Mouse (Mus musculus) kidney, embryonic 14.5 days (tissue): ENCODE data around the gene Cerk. TPM values are rescaled to one million over a fixed set of nuclear protein-coding genes. Genes with fewer than 3 reads are reported as not detected.
"Not testable (repeated sequence)": the region's sequence is repeated elsewhere in the genome, so short reads cannot be mapped to it uniquely, and the experiment has no call there.

ENCODE experiments used
- ATAC-seq: fragments of 200-750 bp; cut with Nextera tagmentation; 2 replicates; pipeline ENCODE4 v1.8.0; 2017; ENCODE audit warnings: moderate number of reproducible peaks, mild to moderate bottlenecking, moderate TSS enrichment, moderate library complexity; ENCODE audit not compliant: low FRiP score, low TSS enrichment
- H3K27ac ChIP-seq: fragments of 300-500 bp; sonication (generic); 2 replicates; pipeline ENCODE4 v1.5.1; 2014; ENCODE audit warnings: low read depth, mild to moderate bottlenecking, low read length, moderate library complexity, mixed read lengths
- H3K27me3 ChIP-seq: fragments of 300-500 bp; sonication (generic); 2 replicates; pipeline ENCODE4 v1.6.1; 2014; ENCODE audit warnings: mild to moderate bottlenecking, low read length; ENCODE audit not compliant: control insufficient read depth, insufficient read depth
- H3K36me3 ChIP-seq: fragments of 300-500 bp; sonication (generic); 2 replicates; pipeline ENCODE4 v1.6.1; 2014; ENCODE audit warnings: low read length, mixed read lengths; ENCODE audit not compliant: control insufficient read depth, insufficient read depth
- H3K4me1 ChIP-seq: fragments of 300-500 bp; sonication (generic); 2 replicates; pipeline ENCODE4 v1.6.1; 2014; ENCODE audit warnings: low read length, mixed read lengths; ENCODE audit not compliant: control insufficient read depth, insufficient read depth
- H3K4me2 ChIP-seq: fragments of 300-500 bp; sonication (generic); replicated peaks from 2 replicates; pipeline ENCODE4 v1.6.1; 2014; ENCODE audit warnings: low read depth, mild to moderate bottlenecking, low read length
- H3K4me3 ChIP-seq: fragments of 300-500 bp; sonication (generic); 2 replicates; pipeline ENCODE4 v1.5.1; 2014; ENCODE audit warnings: mild to moderate bottlenecking, low read length
- H3K9ac ChIP-seq: fragments of 300-500 bp; sonication (generic); 2 replicates; pipeline ENCODE4 v1.6.1; 2014; ENCODE audit warnings: low read depth, mild to moderate bottlenecking, low read length, moderate library complexity
- H3K9me3 ChIP-seq: fragments of 300-500 bp; sonication (generic); 2 replicates; pipeline ENCODE4 v1.6.1; 2016; ENCODE audit warnings: low read length; ENCODE audit not compliant: control insufficient read depth
- WGBS: fragments of 180-500 bp; shearing (Covaris S2); extraction: QIAGEN DNeasy Blood & Tissue Kit; methylation state at CpG from one replicate; pipeline ENCODE4 v1.1.7; 2014; 5-methylcytosine and 5-hydroxymethylcytosine counted together
- polyA plus RNA-seq: library from polyadenylated mRNA; unstranded; fragments of >200 nt; fragmentation: Nextera tagmentation; extraction: Ambion mirVana; gene quantifications from 2 replicates; pipeline ENCODE4 v1.2.1, GENCODE M21; 2014

The Cerk gene
- polyA plus RNA-seq, 1 experiment from 2014 or later, result 14.2 TPM

DNA sequence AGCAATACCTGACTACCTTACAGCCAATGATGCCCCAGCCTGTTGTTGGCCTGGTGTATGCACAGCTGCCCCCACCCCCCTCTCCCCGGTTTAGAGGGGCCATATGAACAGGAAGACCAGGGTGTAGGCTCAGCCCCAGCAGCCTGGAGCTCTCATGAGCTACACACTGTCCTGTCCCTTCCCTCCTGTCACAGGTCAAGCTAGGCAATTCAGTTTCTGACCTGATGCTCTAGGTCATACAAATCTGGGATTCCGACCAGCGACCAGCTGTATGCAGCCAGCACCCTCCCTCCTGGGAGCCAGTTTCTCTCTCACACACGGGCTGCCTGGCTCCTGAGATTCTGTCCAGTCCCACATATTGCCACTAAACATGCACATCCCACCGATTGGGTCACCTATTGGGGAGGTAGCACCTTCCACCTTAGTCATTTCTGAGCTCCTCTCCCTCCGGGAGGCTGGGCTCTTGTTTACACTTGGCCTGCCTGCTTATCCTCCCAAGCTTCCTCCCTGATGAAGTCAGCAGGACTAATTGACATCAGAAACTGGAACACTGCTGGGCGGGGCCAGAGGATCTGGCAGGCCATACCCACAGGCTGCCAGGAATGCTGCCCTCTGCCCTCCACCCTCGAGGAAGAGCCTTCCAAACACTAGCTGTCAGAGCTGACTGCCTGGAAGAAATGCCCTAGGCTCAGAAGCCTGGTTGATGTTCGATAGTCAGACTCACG is 3.0 kb upstream of the Cerk start:
- Histone ChIP-seq H3K36me3 (no peaks in the 10 kb centered on the region), H3K27me3 (no peaks in the 10 kb centered on the region), H3K9me3 (no peaks in the 10 kb centered on the region), H3K4me3 (no peak overlapping the region), H3K9ac (no peak overlapping the region), H3K4me1 (peaks cover 14% of the 10 kb centered on the region), H3K4me2 (no peak overlapping the region), H3K27ac (no peak overlapping the region)
- ATAC-seq, result no peak
- WGBS, result 33% methylated on average over 10 of the region's 10 CpGs

GRCm38 (mm10) chr15:86188186-86188585 is 2.2 kb upstream of the Cerk start:
- 52% methylated on average over 5 of the region's 5 CpGs for WGBS
- H3K9me3 ChIP-seq, result no peaks in the 10 kb centered on the region
- no peaks in the 10 kb centered on the region for H3K27me3 ChIP-seq
- peaks cover 14% of the 10 kb centered on the region for H3K4me1 ChIP-seq
- H3K9ac ChIP-seq, result no peak overlapping the region
- H3K36me3 ChIP-seq, result no peaks in the 10 kb centered on the region
- H3K4me2 ChIP-seq, result no peak overlapping the region
- H3K27ac ChIP-seq, result no peak overlapping the region
- H3K4me3 ChIP-seq, result no peak overlapping the region
- ATAC-seq, result 0 out of 2 replicates have a peak, but pooled peaks have one; percentile 25

DNA sequence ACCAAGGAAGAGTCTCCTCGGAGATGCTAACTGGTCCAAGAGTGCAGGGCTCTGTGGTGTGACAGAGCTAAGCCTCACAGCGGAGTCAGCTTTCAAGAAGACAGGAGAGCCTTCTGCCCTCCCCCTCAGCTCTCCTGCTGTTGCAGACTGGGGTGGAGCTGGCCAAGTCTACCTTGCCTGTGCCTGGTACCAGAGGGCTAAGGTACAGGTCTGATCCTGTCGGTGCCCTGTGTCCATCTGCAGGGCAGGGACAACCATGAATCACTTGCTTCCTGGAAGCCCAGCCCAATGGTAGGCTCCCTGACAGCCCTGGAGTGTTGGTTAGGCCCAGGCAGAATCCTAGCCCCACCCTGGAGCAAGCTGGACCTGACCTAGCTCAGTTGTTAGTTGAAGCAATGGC is 745 bp upstream of the Cerk start:
- WGBS, result 45% methylated on average over 3 of the region's 3 CpGs
- ATAC-seq, result no peak
- no peak overlapping the region for H3K4me2 ChIP-seq
- H3K9ac ChIP-seq, result no peak overlapping the region
- H3K27me3 ChIP-seq, result no peaks in the 10 kb centered on the region
- H3K4me1 ChIP-seq, result peaks cover 25% of the 10 kb centered on the region
- no peak overlapping the region for H3K4me3 ChIP-seq
- no peaks in the 10 kb centered on the region for H3K36me3 ChIP-seq
- H3K9me3 ChIP-seq, result no peaks in the 10 kb centered on the region
- H3K27ac ChIP-seq, result no peak overlapping the region

DNA sequence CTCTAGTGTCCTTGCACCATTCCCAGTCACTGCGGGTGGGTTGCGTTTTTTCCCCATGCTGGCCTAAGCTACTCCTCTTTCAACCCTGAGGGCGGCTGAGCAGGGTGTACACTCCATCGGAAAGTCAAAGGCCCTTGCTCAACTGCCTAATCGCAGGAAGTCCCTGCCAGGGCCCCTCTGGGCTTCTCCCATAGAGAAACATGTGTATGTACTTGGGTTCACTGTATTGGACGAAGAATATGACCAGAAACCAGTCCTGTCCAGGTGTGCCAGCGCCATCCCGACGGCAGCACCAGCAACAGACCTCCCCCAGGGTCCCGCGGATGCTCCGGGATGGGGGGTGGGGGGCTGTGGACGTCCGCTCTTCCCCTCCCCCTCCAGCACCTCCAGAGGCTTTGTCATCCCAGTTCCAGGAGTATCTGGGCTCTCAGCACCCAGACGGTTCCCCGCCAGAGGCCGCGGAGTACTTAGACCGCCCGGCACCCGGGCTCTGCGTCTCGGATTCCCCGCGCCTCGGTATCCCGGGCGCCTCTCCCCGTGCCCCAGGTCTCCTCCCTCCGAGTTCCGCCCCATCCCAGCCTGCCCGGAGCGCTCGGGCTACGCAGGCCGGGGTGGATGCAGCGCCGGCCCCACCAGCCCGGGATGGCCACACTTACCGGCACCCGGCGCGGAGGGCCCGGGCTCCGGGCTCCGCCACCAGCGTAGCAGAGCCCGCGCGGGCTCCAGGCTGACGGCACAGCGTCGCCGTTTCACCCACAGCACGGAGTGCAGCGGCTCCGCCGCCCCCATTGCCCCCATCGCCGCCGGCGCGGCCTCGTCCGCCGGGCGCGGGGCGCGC is 871 bp downstream of the Cerk start:
- Histone ChIP-seq H3K9ac (peak overlapping the region; percentile 95), H3K9me3 (no peaks in the 10 kb centered on the region), H3K4me3 (peak overlapping the region; percentile 81), H3K27ac (peak overlapping the region; percentile 63; the same call in 1 of the 2 replicates), H3K4me1 (peaks cover 27% of the 10 kb centered on the region), H3K4me2 (peak overlapping the region; percentile 94), H3K36me3 (no peaks in the 10 kb centered on the region), H3K27me3 (no peaks in the 10 kb centered on the region)
- under 1% methylated on average over 63 of the region's 70 CpGs for WGBS
- ATAC-seq, result peak; percentile 43

DNA sequence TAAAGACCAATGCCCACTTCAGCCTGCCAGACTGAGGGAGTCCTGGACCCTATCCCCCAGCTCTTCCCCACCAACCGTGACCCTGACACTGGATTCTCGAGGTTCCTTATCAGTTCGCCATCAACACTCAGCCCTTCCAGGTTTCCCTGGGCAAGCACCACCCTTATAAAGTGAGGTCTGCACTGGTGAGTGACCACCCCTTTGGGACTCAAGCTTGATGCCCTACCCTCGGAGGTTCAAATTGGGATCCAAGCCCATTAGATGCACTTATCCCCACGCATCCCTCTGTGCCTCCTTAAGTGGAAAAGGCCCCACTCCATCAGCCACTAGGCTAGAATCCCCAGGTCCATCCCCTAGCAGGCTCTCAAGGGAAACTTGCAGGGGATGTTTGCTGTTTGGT is 1.9 kb downstream of the Cerk start:
- Histone ChIP-seq H3K4me1 (peaks cover 25% of the 10 kb centered on the region), H3K36me3 (no peaks in the 10 kb centered on the region), H3K4me2 (peak overlapping the region; percentile 94; the same call in 1 of the 2 replicates), H3K27ac (no peak overlapping the region), H3K4me3 (peak overlapping the region; percentile 81), H3K27me3 (no peaks in the 10 kb centered on the region), H3K9me3 (no peaks in the 10 kb centered on the region), H3K9ac (peak overlapping the region; percentile 95; the same call in 1 of the 2 replicates)
- no peak for ATAC-seq
- 66% methylated on average over 5 of the region's 5 CpGs for WGBS

- 92% methylated on average over 8 of the region's 8 CpGs for WGBS
- Histone ChIP-seq H3K36me3 (no peaks in the 10 kb centered on the region), H3K9me3 (no peaks in the 10 kb centered on the region), H3K27ac (no peak overlapping the region), H3K27me3 (no peaks in the 10 kb centered on the region), H3K4me2 (no peak overlapping the region), H3K9ac (no peak overlapping the region), H3K4me3 (no peak overlapping the region), H3K4me1 (peaks cover 22% of the 10 kb centered on the region)
- ATAC-seq, result no peak
Observed at GRCm38 (mm10) chr15:86183484-86183883, 2.5 kb downstream of the Cerk start.

DNA sequence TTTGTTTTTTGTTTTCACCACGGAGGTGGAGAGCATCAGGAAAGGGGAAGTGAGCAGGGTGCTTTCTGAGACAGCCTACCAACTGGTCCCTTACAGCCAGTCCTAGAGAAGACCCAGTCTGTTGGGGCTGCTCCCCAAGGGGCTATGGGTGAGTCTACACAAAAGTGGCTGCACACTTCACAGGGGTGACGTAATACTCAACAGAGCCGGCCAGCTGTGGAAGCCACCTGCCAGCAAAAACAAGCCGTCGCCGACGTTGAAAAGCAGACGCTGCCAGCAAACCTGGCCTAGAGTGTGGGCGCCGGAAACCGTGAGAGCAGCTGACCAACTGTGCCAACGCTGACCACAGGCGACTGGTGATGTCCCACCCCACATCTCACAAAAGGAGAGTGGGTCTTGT is 3.3 kb downstream of the Cerk start:
- Histone ChIP-seq H3K9ac (no peak overlapping the region), H3K4me2 (no peak overlapping the region), H3K27me3 (no peaks in the 10 kb centered on the region), H3K4me3 (no peak overlapping the region), H3K4me1 (peaks cover 22% of the 10 kb centered on the region), H3K27ac (peak overlapping the region; percentile 17; the same call in 1 of the 2 replicates), H3K9me3 (no peaks in the 10 kb centered on the region), H3K36me3 (no peaks in the 10 kb centered on the region)
- 68% methylated on average over 13 of the region's 13 CpGs for WGBS
- ATAC-seq, result no peak

DNA sequence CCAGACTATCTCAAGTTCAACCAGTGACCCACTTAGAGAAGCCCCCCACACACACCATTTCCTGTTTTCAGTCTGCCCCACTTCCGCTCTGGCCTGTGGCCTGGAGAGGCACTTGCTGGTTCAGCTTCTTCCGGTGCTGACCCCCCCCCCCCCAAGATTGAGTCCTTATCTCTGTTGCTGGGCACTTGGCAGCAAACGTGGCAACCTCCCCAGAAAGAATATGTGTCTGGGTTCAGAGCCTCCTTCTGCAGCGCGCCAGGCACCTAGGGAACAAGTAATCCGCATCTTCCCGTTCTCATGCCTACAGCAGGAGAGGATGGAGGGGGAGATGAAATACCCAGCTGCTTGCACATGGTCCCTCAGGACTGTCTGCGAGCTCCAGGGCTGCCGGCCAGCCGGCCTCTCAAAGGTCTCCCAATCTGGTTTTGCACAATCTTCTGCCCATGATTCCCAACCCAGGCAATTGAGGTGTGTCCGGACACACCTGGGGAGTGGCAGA is 4.0 kb downstream of the Cerk start:
- WGBS, result 45% methylated on average over 11 of the region's 11 CpGs
- H3K4me2 ChIP-seq, result no peak overlapping the region; the same call in 1 of the 2 replicates
- H3K4me1 ChIP-seq, result peaks cover 22% of the 10 kb centered on the region
- H3K4me3 ChIP-seq, result no peak overlapping the region
- H3K36me3 ChIP-seq, result no peaks in the 10 kb centered on the region
- H3K27me3 ChIP-seq, result no peaks in the 10 kb centered on the region
- H3K9ac ChIP-seq, result no peak overlapping the region
- no peak for ATAC-seq
- no peaks in the 10 kb centered on the region for H3K9me3 ChIP-seq
- peak overlapping the region; percentile 17; the same call in 1 of the 2 replicates for H3K27ac ChIP-seq

GRCm38 (mm10) chr15:86181321-86181720 is 4.6 kb downstream of the Cerk start:
- H3K4me3 ChIP-seq, H3K27me3 ChIP-seq, H3K9me3 ChIP-seq, H3K27ac ChIP-seq, ATAC-seq, H3K36me3 ChIP-seq, H3K9ac ChIP-seq, H3K4me2 ChIP-seq: not testable (repeated sequence)
- peaks cover 22% of the 10 kb centered on the region for H3K4me1 ChIP-seq
- WGBS, result 100% methylated on average over 3 of the region's 3 CpGs
